Mouse (Mus musculus) kidney, adult 2 months (tissue): ENCODE results near the gene Ralgps1. TPM values are rescaled to one million over a fixed set of nuclear protein-coding genes. Genes with fewer than 3 reads are reported as not detected.
"Not testable (repeated sequence)": the region's sequence is repeated elsewhere in the genome, so short reads cannot be mapped to it uniquely, and the experiment has no call there.

Source experiments
- DNase-seq: peaks from one replicate; pipeline ENCODE4 v3.0.0; 2021
- H3K27ac ChIP-seq: fragments of 200-500 bp; 2 replicates; pipeline ENCODE4 v1.5.1; 2012; ENCODE audit warnings: low read depth, low read length, control low read depth, inconsistent platforms; ENCODE audit not compliant: insufficient read depth
- H3K27me3 ChIP-seq: fragments of 200-500 bp; replicated peaks from 2 replicates; pipeline ENCODE4 v1.6.1; 2012; ENCODE audit warnings: mild to moderate bottlenecking, moderate library complexity, low read length, inconsistent platforms; ENCODE audit not compliant: control insufficient read depth, insufficient read depth
- H3K36me3 ChIP-seq: fragments of 200-500 bp; 2 replicates; pipeline ENCODE4 v1.6.1; 2012; ENCODE audit warnings: mild to moderate bottlenecking, moderate library complexity, low read length, inconsistent platforms; ENCODE audit not compliant: control insufficient read depth, insufficient read depth
- H3K4me1 ChIP-seq: fragments of 200-500 bp; 2 replicates; pipeline ENCODE4 v1.6.1; 2011; ENCODE audit warnings: low read length; ENCODE audit not compliant: control insufficient read depth, insufficient read depth
- H3K4me3 ChIP-seq: fragments of 200-500 bp; 2 replicates; pipeline ENCODE4 v1.5.1; 2011; ENCODE audit warnings: mild to moderate bottlenecking, low read depth, low read length, control low read depth; ENCODE audit not compliant: insufficient read depth
- CTCF ChIP-seq: fragments of 200-500 bp; conservative IDR thresholded peaks from 2 replicates; pipeline ENCODE4 v1.5.1; 2011; ENCODE audit warnings: low read depth, mild to moderate bottlenecking, control low read depth, low read length, moderate library complexity, mixed read lengths; ENCODE audit not compliant: insufficient read depth, insufficient read length
- POLR2A ChIP-seq: fragments of 200-500 bp; IDR thresholded peaks from one replicate; pipeline ENCODE4 v1.6.1; 2011; ENCODE audit warnings: low read depth, low read length, control low read depth
- WGBS: fragments of 180-500 bp; shearing (Covaris S2); methylation state at CpG from one replicate; pipeline ENCODE4 v1.1.7; 2018; 5-methylcytosine and 5-hydroxymethylcytosine counted together
- polyA plus RNA-seq: library from polyadenylated mRNA; depleted of rRNA; stranded (reverse); fragments of >200 nt; gene quantifications from 2 replicates; pipeline ENCODE4 v1.2.3, GENCODE M21; 2012

The Ralgps1 gene
- polyA plus RNA-seq, 1 experiment = 4.9 TPM

DNA sequence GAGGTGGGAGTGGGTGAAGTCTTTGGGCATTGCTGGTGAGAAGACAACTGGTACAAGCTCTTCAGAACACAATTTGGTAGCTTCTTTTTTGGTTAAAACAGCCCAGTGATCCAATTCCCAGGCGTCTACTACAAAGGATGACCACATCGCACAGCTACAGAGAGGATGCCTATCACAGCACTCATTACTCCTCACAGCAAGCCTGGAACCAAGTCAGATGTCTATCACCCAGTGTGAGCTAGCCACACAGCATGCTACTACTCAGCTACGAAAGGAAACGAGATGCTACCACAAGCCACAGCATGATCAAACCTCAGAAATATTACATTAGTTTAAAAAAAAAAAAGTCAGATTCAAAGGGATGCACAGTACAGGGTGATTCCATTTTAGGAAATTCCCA is 29.1 kb downstream of the Ralgps1 start:
- Histone ChIP-seq H3K27me3 (no peaks in the 10 kb centered on the region), H3K27ac (no peak overlapping the region)
- TF ChIP-seq CTCF (no peak), POLR2A (no peak)

DNA sequence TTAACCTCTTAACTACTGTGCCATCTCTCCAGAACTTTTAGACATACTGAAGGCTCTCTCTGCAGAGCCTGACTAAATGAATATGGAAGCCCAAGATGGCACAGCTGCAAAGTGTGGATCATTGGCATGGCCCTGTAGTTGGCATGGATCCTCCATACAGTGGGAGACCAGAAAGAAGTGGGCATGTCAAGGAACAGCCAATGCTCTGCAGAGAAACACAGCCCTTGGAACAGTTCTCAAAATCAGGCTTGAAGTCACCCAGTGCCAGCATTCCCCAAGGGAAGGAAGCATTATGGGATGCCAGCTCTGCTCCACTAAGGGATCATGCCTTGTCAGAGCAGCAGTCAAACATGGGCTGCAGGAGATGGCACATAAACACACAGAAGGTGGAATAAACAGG is 35.5 kb downstream of the Ralgps1 start:
- no peaks in the 10 kb centered on the region for H3K4me1 ChIP-seq
- H3K4me3 ChIP-seq = no peak overlapping the region
- DNase-seq = no peak
- no peaks in the 10 kb centered on the region for H3K27me3 ChIP-seq
- H3K27ac ChIP-seq = no peak overlapping the region
- peaks cover 3% of the 10 kb centered on the region; the same call in 1 of the 2 replicates for H3K36me3 ChIP-seq
- TF ChIP-seq CTCF = no peak
- no peak for TF ChIP-seq POLR2A

More for the DNA sequence above, 29.1 kb downstream of the Ralgps1 start:
- H3K4me1 ChIP-seq = no peaks in the 10 kb centered on the region
- DNase-seq = no peak
- H3K4me3 ChIP-seq = no peak overlapping the region
- no peaks in the 10 kb centered on the region for H3K36me3 ChIP-seq
- WGBS = 85% methylated on average over 4 of the region's 4 CpGs

GRCm38 (mm10) chr2:33329622-33330021 is 41.7 kb downstream of the Ralgps1 start:
- Histone ChIP-seq H3K4me3 (no peak overlapping the region), H3K4me1 (no peaks in the 10 kb centered on the region), H3K36me3 (no peaks in the 10 kb centered on the region), H3K27ac (no peak overlapping the region), H3K27me3 (no peaks in the 10 kb centered on the region)
- WGBS = 89% methylated on average over 2 of the region's 3 CpGs
- DNase-seq = no peak
- TF ChIP-seq POLR2A = no peak
- no peak for TF ChIP-seq CTCF

GRCm38 (mm10) chr2:33328941-33329340 is 42.3 kb downstream of the Ralgps1 start:
- H3K27me3 ChIP-seq = no peaks in the 10 kb centered on the region
- 88% methylated on average over 1 of the region's 1 CpGs for WGBS
- TF ChIP-seq CTCF (peak; percentile 80), POLR2A (no peak)
- H3K4me3 ChIP-seq = no peak overlapping the region
- no peak overlapping the region for H3K27ac ChIP-seq
- H3K4me1 ChIP-seq = 0 out of 2 replicates have a peak, but pooled peaks cover under 1% of the 10 kb centered on the region
- peak; percentile 70 for DNase-seq
- H3K36me3 ChIP-seq = no peaks in the 10 kb centered on the region

DNA sequence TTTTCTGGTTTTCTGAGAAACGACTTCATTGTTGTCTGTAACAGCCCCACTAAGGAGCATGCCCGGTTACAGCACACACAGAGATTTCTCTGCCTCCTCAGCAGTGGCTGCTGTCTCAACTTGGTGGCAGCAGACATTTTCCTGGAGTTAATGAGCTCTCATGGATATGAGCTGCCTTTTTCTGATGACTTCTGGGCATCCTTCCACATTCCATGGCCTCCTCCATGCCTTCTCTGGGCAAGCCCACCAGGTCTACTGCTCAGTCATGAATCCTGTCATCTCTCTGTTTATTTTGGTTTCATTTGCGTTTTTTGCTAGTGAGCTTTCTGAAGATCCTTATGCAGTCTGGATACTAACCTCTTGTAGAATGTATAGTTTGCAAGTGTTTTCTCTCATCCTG is 45.9 kb downstream of the Ralgps1 start:
- H3K4me1 ChIP-seq = 0 out of 2 replicates have a peak, but pooled peaks cover 4% of the 10 kb centered on the region
- DNase-seq = no peak
- H3K36me3 ChIP-seq = no peaks in the 10 kb centered on the region
- TF ChIP-seq POLR2A (no peak), CTCF (no peak)
- no peak overlapping the region for H3K4me3 ChIP-seq
- no peak overlapping the region for H3K27ac ChIP-seq
- WGBS = 65% methylated on average over 3 of the region's 3 CpGs
- H3K27me3 ChIP-seq = no peaks in the 10 kb centered on the region

DNA sequence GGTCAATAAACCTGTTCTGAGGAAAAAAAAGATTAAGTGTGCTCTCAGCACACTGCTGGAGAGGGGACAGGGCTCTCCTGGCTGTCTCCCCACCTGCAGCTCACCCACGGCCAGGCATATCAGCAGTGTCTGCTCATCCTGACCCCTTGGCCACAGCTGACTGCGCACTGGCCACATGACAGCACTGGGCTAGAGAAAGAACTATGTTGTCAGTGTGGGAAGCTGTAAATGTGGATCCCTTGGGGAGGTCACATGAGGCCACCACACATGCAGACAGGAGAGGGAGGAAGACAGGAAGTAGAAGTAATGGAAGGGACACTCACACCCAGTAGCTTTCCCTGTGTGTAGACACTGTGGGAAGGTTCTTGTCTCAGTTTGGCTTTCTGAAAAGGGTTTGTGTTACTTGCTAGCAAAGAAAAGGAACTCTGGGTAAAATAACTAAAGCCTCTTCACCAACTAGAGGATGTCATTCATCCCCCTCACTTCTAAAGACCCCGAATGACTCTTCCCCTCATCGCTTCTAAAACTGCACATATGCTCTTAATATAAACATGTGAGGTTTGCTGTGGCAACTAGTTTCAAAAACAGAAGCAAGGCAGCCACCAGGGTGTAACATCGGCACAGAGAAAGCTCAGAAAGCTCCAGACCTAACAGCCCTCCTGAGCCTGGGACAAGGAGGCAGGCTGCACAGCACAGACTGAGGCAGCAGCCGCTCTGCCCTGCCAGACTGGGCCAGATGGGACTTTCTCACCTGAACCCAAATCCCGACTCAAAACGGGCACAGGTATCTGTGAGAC is 47.3 kb downstream of the Ralgps1 start:
- H3K4me3 ChIP-seq = no peak overlapping the region
- peak; percentile 46 for DNase-seq
- no peaks in the 10 kb centered on the region for H3K36me3 ChIP-seq
- TF ChIP-seq CTCF = no peak
- TF ChIP-seq POLR2A = no peak
- WGBS = 79% methylated on average over 8 of the region's 8 CpGs
- no peaks in the 10 kb centered on the region for H3K27me3 ChIP-seq
- H3K4me1 ChIP-seq = 0 out of 2 replicates have a peak, but pooled peaks cover 4% of the 10 kb centered on the region
- H3K27ac ChIP-seq = no peak overlapping the region

DNA sequence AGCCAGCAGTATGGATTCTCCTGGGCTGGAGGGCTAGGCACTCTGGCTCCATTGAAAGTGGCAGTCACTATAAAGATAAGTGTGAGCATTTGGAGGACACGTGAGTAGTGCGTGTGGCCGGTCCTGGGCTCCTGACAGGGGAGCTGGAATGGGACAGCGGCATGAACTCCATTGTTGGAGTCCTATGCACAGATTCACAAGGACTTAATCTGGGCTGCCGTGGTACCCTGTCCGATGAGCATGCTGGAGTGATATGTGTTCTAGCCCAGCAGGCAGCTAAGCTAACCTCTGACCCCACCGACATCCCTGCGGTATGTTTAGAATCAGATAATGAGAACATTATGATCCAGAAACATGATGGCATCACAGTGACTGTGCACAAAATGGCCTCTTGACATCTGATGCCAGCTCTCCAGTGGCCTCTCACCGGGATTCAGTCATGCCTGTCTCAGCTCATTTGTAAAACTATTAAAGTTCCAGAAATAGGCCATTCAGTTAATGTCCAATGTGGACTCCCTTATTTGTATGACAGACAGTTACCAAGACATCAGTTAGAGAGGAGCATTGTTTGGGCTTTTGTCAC is 48.2 kb downstream of the Ralgps1 start:
- not testable (repeated sequence) for H3K4me3 ChIP-seq, H3K4me1 ChIP-seq, H3K27ac ChIP-seq, H3K27me3 ChIP-seq, H3K36me3 ChIP-seq
- DNase-seq = peak; percentile 10
- 69% methylated on average over 9 of the region's 9 CpGs for WGBS
